Mouse (Mus musculus) urinary bladder, postnatal 25 days (tissue): ENCODE data around the gene Rab33a.
A peak's percentile ranks its signal among the peaks of the same experiment; 100 is the strongest.

Source experiments
- DNase-seq: peaks from one replicate; pipeline ENCODE4 v3.0.0; 2022; ENCODE audit warnings: low spot score

The Rab33a gene

DNA sequence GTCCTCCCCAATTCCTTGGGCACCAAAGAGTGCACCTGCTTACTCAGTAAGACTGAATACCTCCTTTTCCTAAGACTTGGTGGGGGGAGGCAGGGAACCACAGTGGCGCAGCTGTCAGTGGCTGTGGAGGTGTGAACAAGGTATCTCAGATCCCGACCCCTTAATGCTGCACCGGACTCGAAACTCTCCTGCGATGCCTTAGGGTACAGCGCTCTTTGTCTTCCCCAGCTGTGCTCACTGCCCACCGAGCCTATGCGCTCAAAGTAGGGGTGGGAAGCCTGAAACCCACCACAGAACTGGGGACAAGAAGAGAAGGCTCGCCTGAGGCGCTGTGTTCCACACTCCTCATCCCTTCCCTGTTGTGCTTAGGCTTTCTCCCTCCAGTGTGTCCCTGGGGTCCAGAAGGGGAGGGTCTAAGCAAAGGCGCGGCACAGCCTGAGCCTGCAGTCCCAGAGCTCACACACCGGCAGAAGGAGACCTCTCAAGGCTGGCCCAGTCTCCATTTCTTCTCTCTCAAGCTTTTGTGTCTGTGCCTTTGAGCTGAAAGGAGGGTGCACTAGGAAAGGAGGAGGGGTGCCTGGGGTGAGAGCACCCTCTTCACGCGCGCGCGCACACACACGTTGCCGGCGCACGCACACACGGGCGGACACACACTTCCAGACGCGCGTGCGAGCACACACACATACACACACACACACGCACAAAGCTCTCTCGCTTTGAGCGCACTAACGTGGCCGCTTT is at the start of gene Rab33a:
Rab33a (plus strand) TSS at position 478 of the 741 bp plus-strand sequence.
- no peak for DNase-seq

DNA sequence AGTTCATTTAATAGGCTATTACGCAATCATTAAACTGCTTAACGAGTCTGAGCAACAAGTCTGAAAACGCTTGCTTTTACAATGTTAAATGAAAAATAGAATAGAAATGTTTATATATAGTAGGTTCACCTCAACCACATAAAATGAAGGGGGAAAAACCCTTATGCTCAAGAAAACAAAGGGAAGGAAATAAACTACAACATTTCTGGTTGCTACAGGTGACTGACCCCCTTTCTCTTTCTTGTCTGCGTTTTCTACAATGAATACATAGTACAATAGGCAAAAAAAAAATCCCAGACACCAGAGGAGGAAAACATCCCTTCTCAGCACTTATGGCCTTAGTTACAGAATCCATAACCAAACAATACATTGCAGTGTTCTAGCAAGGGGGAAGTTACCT is 38.0 kb upstream of the Rab33a start:
- no peak for DNase-seq

DNA sequence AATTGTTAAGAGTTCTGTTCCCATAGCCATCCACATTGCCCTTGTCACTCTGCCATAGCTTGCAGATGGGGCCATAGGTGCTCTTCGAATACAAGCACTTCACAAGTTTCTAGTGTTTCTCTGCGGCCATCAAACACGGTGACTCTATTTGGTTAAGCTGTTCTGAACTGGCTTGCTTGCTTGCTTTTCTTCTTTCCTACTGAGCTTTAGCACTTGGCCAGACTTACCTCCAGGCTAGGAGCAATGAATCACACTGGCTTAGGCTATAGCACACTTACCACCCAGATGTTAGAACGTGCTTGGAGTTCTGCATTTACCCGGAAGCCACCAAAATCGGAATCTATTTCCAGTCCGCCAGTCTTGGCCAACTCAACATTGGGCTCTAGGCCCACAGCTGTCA is 37.4 kb upstream of the Rab33a start:
- no peak for DNase-seq

DNA sequence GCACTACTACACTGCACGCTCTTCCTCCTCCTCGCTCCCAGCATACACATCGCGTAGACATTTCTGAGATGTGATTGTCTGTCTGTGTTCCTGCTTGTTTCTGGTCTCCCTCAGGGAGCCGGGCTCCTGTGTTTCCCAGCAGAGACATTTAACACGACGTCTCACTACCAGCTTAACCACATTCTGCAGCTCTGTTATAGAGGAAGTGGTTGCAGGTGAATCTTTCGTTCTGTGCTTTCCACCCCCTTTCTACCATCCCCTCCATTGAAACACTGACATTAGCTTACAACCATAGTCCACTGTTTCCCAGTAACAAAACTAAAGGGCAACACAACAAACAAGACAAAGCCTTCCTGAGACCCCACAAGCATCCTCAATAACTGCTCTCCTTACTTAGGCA is 25.3 kb upstream of the Rab33a start:
- no peak for DNase-seq

DNA sequence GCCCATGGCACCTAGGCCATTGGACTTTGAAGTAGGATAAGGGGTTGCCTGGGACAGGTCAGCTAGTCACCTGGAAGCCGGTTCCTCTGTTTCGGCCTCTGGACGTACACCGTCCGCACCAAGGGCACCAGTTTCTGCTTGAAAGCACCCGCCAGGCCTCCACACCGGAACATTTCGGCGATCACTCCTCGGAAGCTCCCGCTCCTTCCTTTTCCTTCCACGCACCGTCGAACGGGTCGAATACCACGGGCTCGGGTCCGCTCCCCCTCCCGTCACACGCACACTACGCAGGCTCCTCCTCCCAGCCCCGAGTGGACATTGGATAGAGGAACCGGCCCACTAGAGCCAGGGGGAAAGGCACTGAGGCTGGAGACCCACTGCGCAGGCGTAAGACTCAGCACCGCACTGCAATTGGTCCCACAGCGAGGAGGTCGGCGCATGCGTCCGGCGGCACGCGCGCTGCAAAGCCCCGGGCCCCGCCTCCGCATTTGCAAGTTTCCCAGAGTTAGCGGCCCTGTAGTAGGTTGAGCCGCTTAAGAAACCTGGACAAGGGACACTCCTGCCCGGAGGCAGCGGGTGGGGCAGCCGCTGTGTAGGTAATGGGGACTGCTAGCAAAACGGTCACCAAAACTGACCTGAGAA is 5.8 kb upstream of the Rab33a start, which contains the start of gene Aifm1:
Aifm1 (minus strand) TSS at position 398 of the 642 bp plus-strand sequence.
- DNase-seq = peak; percentile 77

DNA sequence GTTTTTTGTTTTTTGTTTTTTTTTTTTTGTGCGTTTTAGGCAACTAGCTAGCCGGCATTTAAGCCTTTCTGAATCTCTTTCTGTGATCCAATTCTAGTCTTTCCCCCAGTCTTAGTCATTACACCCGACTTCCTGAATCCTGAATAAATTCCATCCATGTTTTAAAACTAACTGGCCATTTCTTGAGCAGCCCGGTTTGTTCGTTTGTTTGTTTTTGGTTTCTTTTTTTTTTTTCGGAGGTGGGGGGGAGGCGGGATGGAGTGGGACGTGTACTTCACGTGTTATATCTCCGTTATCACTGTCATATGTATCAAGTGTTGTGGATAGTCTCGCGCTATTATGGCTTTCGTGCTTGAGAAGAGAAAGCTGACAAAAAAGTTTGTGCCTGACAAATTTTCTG is 5.3 kb upstream of the Rab33a start:
- no peak for DNase-seq

DNA sequence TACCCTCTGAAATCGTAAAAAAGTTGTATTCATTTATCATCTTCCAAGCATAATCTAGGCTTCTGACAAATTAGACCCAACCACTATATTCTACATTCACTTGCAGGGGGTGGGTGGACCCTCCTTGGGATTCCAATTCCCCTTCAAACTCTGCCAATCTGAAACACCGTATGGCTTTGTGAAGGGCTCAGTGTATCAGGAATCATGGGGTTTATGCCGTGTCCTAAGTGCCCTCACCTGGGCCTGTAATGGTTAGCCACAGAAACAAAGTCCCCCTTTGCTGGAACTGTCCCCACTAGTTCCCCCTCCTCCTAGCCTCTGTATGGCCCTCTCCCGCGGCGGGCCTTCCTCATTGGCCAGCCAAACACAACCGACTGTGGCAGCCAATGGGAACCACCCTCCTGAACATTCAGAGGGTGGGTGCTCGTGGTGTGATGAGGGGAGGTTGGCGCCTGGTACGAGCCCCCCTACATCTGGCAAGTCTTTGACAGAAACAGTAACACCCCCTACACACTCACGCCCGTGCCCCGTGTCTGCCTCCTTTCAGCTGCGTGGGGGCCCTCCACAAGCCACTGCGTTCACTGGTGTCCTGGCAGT is 776 bp upstream of the Rab33a start:
- no peak for DNase-seq

DNA sequence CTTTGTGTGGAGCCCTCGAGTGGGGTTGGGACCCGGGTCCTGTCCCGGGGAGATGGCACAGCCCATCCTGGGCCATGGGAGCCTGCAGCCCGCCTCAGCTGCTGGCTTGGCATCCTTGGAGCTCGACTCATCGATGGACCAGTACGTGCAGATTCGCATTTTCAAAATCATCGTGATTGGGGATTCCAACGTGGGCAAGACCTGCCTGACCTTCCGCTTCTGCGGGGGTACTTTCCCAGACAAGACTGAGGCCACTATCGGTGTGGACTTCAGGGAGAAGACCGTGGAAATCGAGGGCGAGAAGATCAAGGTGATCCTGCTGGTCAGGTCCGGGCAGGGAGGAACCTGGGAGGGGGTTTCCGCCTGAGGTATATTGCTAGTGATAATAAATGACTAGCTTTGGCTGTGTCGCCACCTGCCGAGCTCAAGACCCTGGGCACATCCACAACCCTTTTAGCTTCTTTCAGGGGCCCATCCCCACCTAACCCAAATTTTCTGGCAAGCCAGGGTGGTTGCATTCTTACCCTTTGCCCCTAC is 532 bp downstream of the Rab33a start:
- no peak for DNase-seq

DNA sequence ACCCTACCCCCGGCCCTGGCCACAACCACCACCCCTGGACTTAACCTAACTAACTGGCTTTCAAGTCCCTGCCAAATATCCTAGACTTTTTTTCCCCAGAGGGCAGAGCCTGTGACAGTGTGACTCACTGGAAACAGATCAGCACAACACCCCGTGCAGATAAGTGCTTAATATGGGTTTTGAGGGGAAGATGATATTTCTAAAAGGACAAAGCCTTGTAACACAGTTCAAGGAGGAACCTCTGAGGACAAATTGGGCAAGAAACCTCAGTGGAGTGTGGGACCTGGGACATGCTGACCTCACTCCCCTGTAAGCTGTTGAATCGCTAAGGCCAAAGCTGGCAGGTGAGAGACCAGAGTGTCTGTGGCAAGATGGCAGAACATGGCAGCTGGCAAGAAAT is 2.6 kb downstream of the Rab33a start:
- DNase-seq = no peak

DNA sequence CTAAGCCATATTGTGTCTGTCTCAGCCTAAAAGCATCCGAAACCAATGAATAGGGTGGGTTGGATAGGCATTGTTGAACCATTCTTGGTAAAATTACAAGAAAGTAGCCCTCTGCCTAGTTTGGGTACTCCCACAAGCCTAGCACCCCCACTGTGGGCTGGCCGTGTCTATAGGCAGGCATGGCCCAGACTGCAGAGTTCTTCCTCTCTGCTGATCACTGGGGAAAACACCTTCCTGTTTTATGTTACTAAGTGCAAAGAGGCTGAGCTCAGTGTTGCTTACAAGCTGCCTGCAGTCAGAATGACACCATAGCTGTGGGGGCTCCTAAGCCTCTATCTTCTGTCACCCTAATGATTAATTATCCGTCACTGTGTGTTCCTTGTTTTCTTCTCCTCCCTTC is 4.4 kb downstream of the Rab33a start:
- DNase-seq = no peak

DNA sequence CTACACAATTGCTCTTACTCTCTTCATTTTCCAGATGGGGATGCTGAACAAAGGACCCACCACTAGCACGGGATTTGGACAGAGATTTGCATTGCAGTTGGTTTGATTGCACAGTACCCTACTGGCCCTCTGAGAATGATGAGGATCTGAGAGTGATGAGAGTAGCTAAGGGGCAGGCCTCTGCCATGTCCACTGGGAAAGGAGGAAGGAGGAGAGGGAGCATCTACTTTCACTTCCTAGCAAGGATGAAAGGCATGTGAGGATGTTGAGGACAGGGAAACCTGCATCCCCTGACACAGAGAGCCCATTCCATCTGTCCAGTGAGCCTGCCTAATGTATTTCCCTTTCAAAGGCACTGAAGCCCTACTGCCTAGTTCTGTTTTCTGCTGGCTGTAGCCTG is 6.2 kb downstream of the Rab33a start:
- no peak for DNase-seq

DNA sequence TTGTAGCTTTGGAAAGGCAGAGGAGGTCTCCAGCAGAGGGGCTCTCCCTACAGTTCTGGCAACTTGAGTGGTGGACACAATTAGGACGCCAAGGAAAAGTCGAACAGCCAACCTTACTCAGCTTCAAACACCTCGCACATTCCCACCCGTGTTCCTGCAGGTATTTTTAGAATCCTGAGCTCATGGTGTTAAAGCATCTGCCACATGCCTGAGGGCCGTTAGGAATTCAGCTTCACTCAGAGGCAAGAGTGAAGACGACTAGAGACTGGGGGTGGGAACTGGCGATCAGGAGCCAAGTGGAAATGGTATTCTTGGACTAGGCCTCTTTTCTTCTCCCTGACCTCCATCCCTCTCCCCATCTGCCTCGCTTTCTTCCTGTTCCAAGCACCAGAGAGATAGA is 6.8 kb downstream of the Rab33a start:
- no peak for DNase-seq

DNA sequence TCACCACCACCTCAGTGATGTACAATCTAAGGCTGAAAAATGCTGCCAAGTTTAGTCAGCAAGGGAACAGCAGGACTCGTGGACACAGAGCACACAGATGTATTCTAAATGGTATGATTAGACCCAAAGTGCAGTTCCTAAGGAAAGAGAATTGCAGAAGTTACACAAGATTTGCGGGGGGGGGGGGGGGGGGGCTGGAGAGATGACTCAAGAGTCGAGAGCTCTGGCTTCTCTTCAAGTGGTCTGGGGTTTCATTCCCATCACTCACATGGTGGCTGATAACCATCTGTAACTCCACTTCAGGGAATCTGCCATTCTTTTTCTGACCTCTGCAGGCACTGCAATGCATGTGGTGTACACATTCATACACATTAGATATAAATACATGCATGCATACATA is 7.3 kb downstream of the Rab33a start:
- DNase-seq = no peak

DNA sequence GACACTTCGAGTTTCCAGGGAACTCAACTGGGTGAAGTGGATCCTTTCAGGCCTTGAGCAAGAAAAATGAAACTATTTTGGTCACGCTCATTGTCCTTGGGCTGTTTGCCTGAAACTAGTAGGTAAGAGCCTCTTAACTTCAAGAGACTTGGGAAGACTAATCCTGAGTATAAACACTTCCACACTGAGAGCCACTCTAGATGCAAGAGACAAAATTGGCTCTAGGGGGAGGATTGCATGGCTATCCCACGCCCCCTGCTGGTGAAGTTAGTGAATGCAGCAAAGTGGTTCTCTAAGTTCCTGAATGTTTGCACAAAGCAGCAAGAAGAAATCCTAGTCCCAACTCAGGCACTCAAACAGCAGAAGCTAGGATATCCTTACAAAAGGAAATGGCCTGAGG is 13.1 kb downstream of the Rab33a start:
- DNase-seq = peak; percentile 69
